Mouse (Mus musculus) bone marrow, adult 2 months (tissue): ENCODE results near the gene Elmo2.

Experiments used
- CTCF ChIP-seq: fragments of 200-500 bp; IDR thresholded peaks from 2 replicates; pipeline ENCODE4 v1.5.1; 2011; ENCODE audit warnings: low read length, control low read depth; ENCODE audit not compliant: control insufficient read depth, insufficient read depth
- POLR2A ChIP-seq: fragments of 200-500 bp; IDR thresholded peaks from 2 replicates; pipeline ENCODE4 v1.6.1; 2011; ENCODE audit warnings: low read depth, mild to moderate bottlenecking, control low read depth, low read length, borderline replicate concordance; ENCODE audit not compliant: control insufficient read depth

GRCm38 (mm10) chr2:165310818-165311425 is 15.4 kb downstream of the Elmo2 start:
- TF ChIP-seq POLR2A (no peak), CTCF (no peak)
